Mouse (Mus musculus) c-Kit-positive CD71-positive TER-119-positive erythroid progenitor cells, embryonic 14.5 days (primary cell): Measurements from ENCODE around the gene Apex1.
"Not testable (repeated sequence)": the region's sequence is repeated elsewhere in the genome, so short reads cannot be mapped to it uniquely, and the experiment has no call there.

Experiments
- DNase-seq: peaks from one replicate; pipeline ENCODE4 v3.0.0-alpha.2; 2013; ENCODE audit warnings: low spot score

Apex1 gene

GRCm38 (mm10) chr14:50969558-50970544 lies 45.1 kb downstream of the Apex1 start:
- no peak for DNase-seq

- DNase-seq: no peak
Measured at GRCm38 (mm10) chr14:50970822-50971221, 46.1 kb downstream of the Apex1 start.

GRCm38 (mm10) chr14:50973054-50973453 lies 48.3 kb downstream of the Apex1 start:
- DNase-seq: not testable (repeated sequence)

- no peak for DNase-seq
Measured at GRCm38 (mm10) chr14:50973700-50974099, 48.9 kb downstream of the Apex1 start.

GRCm38 (mm10) chr14:50975001-50975400 lies 50.2 kb downstream of the Apex1 start:
- DNase-seq: no peak

DNA sequence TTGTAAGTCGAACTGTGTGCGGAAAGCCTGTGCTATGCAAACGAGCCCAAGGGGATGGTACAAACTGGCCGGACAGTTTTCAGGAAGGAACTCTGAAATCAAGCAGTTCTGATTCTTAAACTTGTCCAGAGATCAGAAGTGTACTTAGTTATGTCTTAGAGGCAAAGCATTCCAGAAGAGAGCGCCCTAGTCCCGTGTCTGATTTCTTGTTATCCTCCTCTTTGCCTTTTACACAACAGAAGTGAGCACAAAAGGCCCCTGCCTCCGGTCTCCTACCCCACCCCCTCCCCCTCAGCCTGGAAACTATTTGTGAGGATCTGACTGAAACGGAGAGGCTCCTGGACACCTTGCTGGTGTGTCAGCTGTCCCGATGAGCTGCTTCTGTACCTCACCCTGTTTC lies 51.9 kb downstream of the Apex1 start:
- no peak for DNase-seq
